Mouse (Mus musculus) heart, embryonic 15.5 days (tissue): ENCODE data around the gene Ilf2. TPM values are rescaled to one million over a fixed set of nuclear protein-coding genes. Genes with fewer than 3 reads are reported as not detected.

Source experiments
- ATAC-seq: fragments of 200-750 bp; cut with Nextera tagmentation; replicated peaks from 2 replicates; pipeline ENCODE4 v1.8.0; 2017; ENCODE audit warnings: low read depth, moderate TSS enrichment; ENCODE audit not compliant: insufficient number of reproducible peaks, insufficient read depth, low FRiP score
- H3K27ac ChIP-seq: fragments of 300-500 bp; sonication (generic); 2 replicates; pipeline ENCODE4 v1.5.1; 2015; ENCODE audit warnings: mild to moderate bottlenecking, inconsistent platforms
- H3K27me3 ChIP-seq: fragments of 300-500 bp; sonication (generic); 2 replicates; pipeline ENCODE4 v1.6.1; 2015; ENCODE audit warnings: inconsistent platforms
- H3K36me3 ChIP-seq: fragments of 300-500 bp; sonication (generic); 2 replicates; pipeline ENCODE4 v1.6.1; 2015; ENCODE audit warnings: mild to moderate bottlenecking, inconsistent platforms
- H3K4me1 ChIP-seq: fragments of 300-500 bp; sonication (generic); replicated peaks from 2 replicates; pipeline ENCODE4 v1.6.1; 2015; ENCODE audit warnings: inconsistent platforms
- H3K4me2 ChIP-seq: fragments of 300-500 bp; sonication (generic); 2 replicates; pipeline ENCODE4 v1.6.1; 2015; ENCODE audit warnings: inconsistent platforms, mild to moderate bottlenecking, moderate library complexity
- H3K4me3 ChIP-seq: fragments of 300-500 bp; sonication (generic); 2 replicates; pipeline ENCODE4 v1.5.1; 2015; ENCODE audit warnings: mild to moderate bottlenecking, inconsistent platforms
- H3K9ac ChIP-seq: fragments of 300-500 bp; sonication (generic); 2 replicates; pipeline ENCODE4 v1.6.1; 2015; ENCODE audit warnings: mild to moderate bottlenecking, inconsistent platforms
- H3K9me3 ChIP-seq: fragments of 300-500 bp; sonication (generic); replicated peaks from 2 replicates; pipeline ENCODE4 v1.6.1; 2016; ENCODE audit warnings: inconsistent platforms
- WGBS: fragments of 180-500 bp; shearing (Covaris S2); methylation state at CpG from one replicate; pipeline ENCODE4 v1.1.7; 2015; ENCODE audit warnings: mixed read lengths; 5-methylcytosine and 5-hydroxymethylcytosine counted together
- polyA plus RNA-seq: library from polyadenylated mRNA; unstranded; fragments of >200 nt; fragmentation: Nextera tagmentation; extraction: Ambion mirVana; gene quantifications from 2 replicates; pipeline ENCODE4 v1.2.1, GENCODE M21; 2015

Gene Ilf2
- polyA plus RNA-seq, 1 experiment from 2014 or later = 97.3 TPM

DNA sequence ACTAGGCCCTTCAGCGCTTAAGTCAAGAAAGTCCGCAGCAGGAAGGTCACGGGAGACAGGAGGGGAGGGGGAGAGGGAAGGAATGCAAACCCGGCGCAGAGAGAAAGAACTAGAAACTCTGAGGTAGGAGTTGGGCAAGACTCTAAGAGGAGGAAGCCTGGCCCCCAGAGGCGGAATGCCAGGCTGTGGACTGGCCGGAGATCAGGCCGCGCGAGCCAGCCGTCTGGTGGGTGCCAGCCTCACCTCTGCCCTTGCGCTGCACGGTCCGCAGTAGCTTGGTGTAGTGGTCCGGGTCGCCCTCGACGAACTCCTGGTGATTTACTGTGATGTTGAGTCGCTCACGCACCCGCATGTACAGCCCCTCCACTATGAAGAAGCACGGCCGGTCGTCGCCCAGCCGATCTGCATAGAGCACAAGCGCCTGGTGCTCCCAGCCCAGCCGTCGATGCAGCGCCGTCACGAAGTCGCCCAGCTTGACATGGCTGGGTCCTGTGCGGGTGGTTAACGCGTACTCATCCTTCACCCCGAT, 11.3 kb upstream of the Ilf2 start:
- no peaks in the 10 kb centered on the region for H3K9me3 ChIP-seq
- WGBS = 14% methylated on average over 37 of the region's 37 CpGs
- 0 out of 2 replicates have a peak, but pooled peaks have one; percentile 8 for ATAC-seq

DNA sequence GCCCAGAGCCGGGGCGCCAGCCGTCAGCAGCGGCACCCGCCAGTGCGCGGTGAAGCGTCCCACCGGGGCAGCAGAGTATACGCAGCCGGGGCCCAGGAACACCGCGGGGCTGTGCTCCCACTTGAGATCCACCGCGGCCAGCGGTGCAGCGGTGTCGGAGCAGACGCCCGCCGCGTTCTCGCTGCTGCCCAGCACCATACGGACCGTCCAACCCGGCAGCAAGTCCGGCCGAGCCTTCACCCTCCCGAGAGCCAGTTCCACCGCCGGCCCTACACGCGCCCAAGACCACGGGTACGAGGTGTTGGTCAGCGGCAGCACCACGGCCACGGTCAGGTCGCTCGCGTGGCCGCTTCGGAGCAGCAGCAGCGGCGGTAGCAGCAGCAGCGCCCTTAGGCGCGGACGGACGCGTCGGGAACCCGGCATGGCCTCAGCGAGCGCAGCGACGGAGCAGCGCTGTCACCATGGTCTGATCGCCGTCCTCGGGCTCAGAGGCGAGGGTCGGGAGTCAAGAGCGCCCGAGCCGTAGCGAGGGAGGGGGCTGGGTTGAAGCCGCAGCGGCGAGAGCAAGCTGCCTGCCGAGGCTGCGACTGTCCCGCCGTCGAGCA, 10.7 kb upstream of the Ilf2 start:
- peak overlapping the region; percentile 50 for H3K27ac ChIP-seq

More for the DNA sequence above, 11.3 kb upstream of the Ilf2 start:
- Histone ChIP-seq H3K4me1 (peaks cover 30% of the 10 kb centered on the region), H3K27me3 (peaks cover 30% of the 10 kb centered on the region), H3K4me3 (peak overlapping the region; percentile 60), H3K36me3 (no peaks in the 10 kb centered on the region), H3K9ac (peak overlapping the region; percentile 63), H3K27ac (peak overlapping the region; percentile 50; the same call in 1 of the 2 replicates), H3K4me2 (peak overlapping the region; percentile 87)

DNA sequence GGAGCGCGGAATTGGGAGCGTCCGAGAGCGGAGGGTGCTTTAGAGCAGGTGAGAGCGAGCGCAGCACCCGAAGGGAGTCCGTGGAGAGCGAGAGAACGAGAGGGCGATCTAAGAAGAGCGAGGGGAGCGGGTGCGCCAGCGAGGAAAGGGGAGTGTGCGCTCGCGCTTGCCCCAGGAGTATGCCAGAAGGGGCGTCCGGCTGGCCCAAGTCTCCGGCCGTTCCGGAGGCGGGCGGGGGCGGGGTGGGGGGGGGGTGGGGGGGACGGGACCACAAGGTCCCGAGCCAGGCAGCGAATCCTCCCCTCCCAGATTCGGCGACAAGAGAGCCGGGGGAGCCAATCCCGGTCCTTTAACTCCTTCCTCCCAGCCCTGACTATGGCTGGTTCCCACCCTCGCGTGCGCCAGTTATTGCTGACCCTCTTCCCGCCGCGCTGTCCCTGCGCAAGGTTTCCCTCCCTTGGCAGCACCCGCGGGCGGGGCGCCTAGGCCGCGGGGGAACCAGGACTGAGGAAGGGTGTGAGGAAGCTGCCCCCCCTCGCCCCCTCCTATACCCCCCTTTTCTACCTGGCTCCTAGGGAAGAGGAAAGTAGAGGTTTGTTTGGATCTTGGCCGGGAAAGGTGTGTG, 10.1 kb upstream of the Ilf2 start, which contains the start of gene Npr1:
Npr1 (minus strand) TSS at position 181 of the 625 bp plus-strand sequence.
- Histone ChIP-seq H3K4me1 (peaks cover 30% of the 10 kb centered on the region), H3K27me3 (peaks cover 30% of the 10 kb centered on the region), H3K36me3 (no peaks in the 10 kb centered on the region), H3K9me3 (no peaks in the 10 kb centered on the region), H3K27ac (peak within 1 kb of the TSS; percentile 50), H3K4me3 (peak within 1 kb of the TSS; percentile 60), H3K9ac (peak within 1 kb of the TSS; percentile 63), H3K4me2 (peak within 1 kb of the TSS; percentile 87)
- WGBS = under 1% methylated on average over 26 of the region's 49 CpGs
- peak; percentile 41 for ATAC-seq

More for the DNA sequence above, 10.7 kb upstream of the Ilf2 start:
- H3K4me2 ChIP-seq = peak overlapping the region; percentile 87
- H3K9me3 ChIP-seq = no peaks in the 10 kb centered on the region
- peak; percentile 35 for ATAC-seq
- peaks cover 30% of the 10 kb centered on the region for H3K4me1 ChIP-seq
- H3K9ac ChIP-seq = peak overlapping the region; percentile 63
- under 1% methylated on average over 75 of the region's 75 CpGs for WGBS
- no peaks in the 10 kb centered on the region for H3K36me3 ChIP-seq
- peak overlapping the region; percentile 60 for H3K4me3 ChIP-seq
- H3K27me3 ChIP-seq = peaks cover 30% of the 10 kb centered on the region

DNA sequence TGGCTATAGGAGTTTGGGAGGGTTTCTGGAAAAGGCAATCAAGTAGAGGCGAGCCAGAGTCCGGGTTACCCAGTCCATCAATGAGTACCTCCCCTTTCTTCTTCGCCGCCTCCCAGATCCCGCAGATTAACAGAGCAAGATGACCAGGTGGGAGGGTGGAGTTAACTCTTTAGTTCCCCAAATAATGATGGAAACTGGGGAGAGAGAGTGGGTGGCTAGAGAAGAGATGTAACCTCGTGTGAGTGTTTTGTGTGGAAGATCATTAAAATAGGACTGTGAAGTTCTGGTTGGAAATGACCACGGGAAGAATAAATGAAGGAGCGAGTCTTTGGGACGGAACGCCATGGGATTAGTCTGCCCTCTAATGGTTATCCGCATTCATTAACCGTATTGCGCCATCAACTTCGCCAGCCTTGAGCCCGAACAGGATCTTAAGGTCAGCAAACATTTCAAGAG, 9.6 kb upstream of the Ilf2 start:
- Histone ChIP-seq H3K4me1 (peaks cover 30% of the 10 kb centered on the region), H3K4me3 (peak overlapping the region; percentile 60), H3K27me3 (peaks cover 25% of the 10 kb centered on the region), H3K9ac (peak overlapping the region; percentile 63; the same call in 1 of the 2 replicates), H3K9me3 (no peaks in the 10 kb centered on the region), H3K4me2 (peak overlapping the region; percentile 87), H3K36me3 (no peaks in the 10 kb centered on the region), H3K27ac (peak overlapping the region; percentile 29; the same call in 1 of the 2 replicates)
- WGBS = under 1% methylated on average over 15 of the region's 15 CpGs
- ATAC-seq = peak; percentile 27

DNA sequence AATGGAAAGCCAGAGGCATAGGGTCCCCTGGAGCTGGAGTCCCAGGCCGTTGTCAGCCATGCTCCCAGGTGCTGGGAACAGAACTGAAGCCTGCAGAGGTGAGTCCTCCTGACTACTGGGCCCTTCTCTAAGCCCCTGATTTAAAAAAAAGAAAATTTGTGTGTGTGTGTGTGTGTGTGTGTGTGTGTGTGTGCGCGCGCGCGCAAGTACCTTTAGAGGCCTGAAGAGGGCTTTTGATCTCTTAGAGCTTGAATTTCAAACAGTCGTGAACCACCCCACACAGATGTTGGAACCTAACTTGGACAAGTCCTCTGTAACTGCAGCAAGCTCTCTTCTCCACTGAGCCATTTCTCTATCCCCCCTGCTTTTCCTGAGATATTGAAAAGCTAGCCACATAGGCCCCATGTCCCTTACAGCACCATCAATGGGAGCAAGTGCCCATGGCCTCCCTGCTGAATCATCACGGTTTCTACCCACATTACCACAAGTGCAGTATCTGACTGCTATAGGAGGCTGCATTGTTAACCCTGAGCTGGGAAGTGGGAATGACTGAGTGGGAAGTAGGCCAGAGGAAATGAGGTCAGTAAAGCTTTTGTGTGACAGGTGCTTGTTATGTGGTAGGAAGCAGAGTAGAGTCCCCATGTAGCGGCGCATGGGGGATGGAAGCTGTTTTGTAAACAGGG, 8.2 kb upstream of the Ilf2 start:
- peaks cover 23% of the 10 kb centered on the region for H3K27me3 ChIP-seq
- WGBS = 91% methylated on average over 10 of the region's 10 CpGs

DNA sequence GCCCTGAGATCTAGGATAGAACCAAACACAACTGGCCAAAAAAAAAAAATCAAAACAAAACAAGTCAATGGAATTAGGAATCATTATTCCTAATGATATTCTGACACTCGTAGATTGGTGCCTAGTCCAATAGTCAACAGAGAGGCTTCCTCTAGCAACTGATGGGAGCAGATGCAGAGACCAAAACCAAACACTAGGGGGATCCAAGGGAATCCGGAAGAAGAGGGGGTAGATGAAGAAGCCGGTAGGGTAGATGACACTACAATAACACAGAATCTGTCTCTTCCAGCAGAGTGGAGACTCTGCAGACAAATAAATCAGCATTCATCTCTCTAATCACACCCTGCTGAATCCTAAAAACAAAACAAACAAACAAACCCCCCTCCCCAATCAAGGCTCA, 3.7 kb upstream of the Ilf2 start:
- no peak overlapping the region for H3K27ac ChIP-seq
- no peak overlapping the region for H3K9ac ChIP-seq
- no peaks in the 10 kb centered on the region for H3K9me3 ChIP-seq
- H3K36me3 ChIP-seq = no peaks in the 10 kb centered on the region
- H3K4me1 ChIP-seq = peaks cover 6% of the 10 kb centered on the region
- ATAC-seq = no peak
- H3K4me3 ChIP-seq = no peak overlapping the region
- no peak overlapping the region for H3K4me2 ChIP-seq
- WGBS = 27% methylated on average over 3 of the region's 3 CpGs
- 0 out of 2 replicates have a peak, but pooled peaks cover 4% of the 10 kb centered on the region for H3K27me3 ChIP-seq

More for the DNA sequence above, 8.2 kb upstream of the Ilf2 start:
- ATAC-seq = no peak
- H3K4me3 ChIP-seq = no peak overlapping the region
- H3K9ac ChIP-seq = no peak overlapping the region
- no peak overlapping the region for H3K4me2 ChIP-seq
- no peak overlapping the region for H3K27ac ChIP-seq
- H3K36me3 ChIP-seq = no peaks in the 10 kb centered on the region
- no peaks in the 10 kb centered on the region for H3K9me3 ChIP-seq
- peaks cover 25% of the 10 kb centered on the region for H3K4me1 ChIP-seq

DNA sequence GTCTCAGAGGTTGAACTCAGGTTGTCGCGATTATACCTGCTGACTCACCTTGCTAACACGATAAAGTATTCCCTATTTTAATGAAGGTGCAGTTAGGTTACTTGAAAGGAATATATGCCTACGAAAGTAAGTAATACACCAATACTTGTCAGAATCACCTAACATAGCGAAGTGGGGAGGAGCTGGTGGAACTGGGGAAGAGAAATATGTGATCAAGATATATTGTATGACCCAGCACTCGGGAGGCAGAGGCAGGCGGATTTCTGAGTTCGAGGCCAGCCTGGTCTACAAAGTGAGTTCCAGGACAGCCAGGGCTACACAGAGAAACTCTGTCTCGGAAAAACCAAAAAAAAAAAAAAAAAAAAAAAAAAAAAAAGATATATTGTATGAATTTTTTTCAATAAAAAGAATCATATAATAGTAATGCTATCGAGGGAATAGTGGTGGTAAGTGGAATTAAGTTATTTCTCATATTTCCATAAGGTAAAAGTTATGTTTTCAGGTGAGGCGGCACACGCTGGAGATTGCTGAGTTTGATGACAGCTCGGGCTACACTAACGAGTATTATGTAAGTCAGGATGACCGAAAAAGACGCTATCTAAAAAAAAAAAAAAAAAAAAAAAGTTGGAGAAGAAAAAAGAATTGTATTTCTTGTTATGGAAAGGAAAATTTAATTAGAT, 635 bp upstream of the Ilf2 start:
- ATAC-seq = no peak
- 37% methylated on average over 16 of the region's 16 CpGs for WGBS
- H3K4me3 ChIP-seq = peak overlapping the region; percentile 86
- H3K36me3 ChIP-seq = peaks cover 20% of the 10 kb centered on the region; the same call in 1 of the 2 replicates
- H3K27me3 ChIP-seq = no peaks in the 10 kb centered on the region
- no peaks in the 10 kb centered on the region for H3K9me3 ChIP-seq
- peaks cover 9% of the 10 kb centered on the region for H3K4me1 ChIP-seq
- H3K4me2 ChIP-seq = peak overlapping the region; percentile 47
- H3K27ac ChIP-seq = no peak overlapping the region
- no peak overlapping the region for H3K9ac ChIP-seq

DNA sequence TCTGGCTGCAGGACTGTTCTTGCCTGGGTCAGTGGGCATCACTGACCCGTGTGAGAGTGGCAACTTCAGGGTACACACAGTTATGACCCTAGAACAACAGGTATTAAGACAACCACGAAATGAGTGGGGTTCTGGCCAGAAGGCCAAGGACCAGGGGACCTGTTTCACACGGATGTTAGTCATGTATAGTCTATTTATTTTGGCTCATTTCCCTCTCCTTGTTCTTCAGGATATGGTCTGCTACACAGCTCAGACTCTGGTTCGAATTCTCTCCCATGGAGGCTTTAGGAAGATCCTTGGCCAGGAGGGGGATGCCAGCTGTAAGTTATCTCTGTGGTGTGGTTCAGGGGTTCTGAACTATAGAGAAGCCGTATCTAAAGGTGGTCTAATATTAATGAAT, 11.1 kb downstream of the Ilf2 start:
- H3K27me3 ChIP-seq = no peaks in the 10 kb centered on the region
- H3K36me3 ChIP-seq = peaks cover 68% of the 10 kb centered on the region
- no peak overlapping the region for H3K9ac ChIP-seq
- H3K4me3 ChIP-seq = no peak overlapping the region
- 67% methylated on average over 5 of the region's 5 CpGs for WGBS
- no peak overlapping the region for H3K4me2 ChIP-seq
- no peak for ATAC-seq
- H3K4me1 ChIP-seq = peaks cover 6% of the 10 kb centered on the region
- no peaks in the 10 kb centered on the region for H3K9me3 ChIP-seq
- H3K27ac ChIP-seq = no peak overlapping the region

DNA sequence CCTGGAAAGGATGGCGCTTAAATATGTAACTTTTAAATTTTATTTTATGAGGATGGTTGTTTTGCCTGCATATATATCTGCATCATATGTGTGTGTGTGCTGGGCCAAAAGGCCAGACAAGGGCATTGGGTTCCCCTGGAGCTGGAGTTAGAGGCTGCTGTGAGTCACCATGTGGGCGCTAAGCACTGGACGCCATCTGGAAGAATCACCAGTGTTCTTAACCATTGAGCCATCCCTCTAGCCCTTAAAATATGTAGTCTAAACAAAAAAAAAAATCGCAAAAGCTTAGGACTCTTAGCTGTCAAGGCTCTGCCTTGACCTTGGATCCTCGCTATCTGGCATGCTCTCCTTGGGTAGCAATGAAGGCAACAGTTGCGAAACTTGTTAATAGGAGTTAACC, 12.7 kb downstream of the Ilf2 start:
- Histone ChIP-seq H3K9ac (no peak overlapping the region), H3K4me1 (peaks cover 6% of the 10 kb centered on the region), H3K27ac (no peak overlapping the region), H3K36me3 (peaks cover 54% of the 10 kb centered on the region), H3K4me3 (no peak overlapping the region), H3K9me3 (no peaks in the 10 kb centered on the region), H3K27me3 (no peaks in the 10 kb centered on the region), H3K4me2 (no peak overlapping the region)
- no peak for ATAC-seq
- WGBS = 85% methylated on average over 6 of the region's 6 CpGs

DNA sequence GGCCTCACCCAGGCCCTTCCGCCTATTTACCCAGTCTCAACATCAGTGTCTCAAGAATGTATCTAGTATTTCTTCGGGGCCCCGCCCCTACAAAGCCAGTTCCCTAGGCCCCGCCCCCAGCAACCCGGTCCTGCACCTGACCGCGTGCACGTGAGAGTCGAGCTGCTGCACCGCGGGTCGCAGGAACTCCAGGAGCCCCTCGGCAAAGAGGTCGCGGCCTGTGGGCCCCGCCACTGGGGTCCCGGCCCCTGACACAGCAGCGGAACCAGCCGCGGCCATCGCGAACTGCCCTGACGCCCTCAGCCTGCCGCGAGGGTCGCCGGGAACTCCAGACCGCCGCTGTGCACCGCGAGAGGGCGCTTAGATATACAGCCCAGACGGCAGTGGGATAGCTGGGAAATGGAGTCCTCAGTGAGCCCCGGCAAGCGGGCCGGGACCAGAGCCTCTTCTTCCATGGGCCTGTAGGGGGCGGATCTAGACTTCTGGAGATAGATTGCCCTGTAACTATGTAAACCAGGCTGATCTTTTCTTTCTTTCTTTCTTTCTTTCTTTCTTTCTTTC, 14.8 kb downstream of the Ilf2 start, which contains the start of gene Snapin:
Snapin (minus strand) TSS at position 338 of the 561 bp plus-strand sequence.
- Histone ChIP-seq H3K36me3 (peaks cover 34% of the 10 kb centered on the region), H3K4me3 (peak within 1 kb of the TSS; percentile 94), H3K9me3 (no peaks in the 10 kb centered on the region), H3K27ac (peak within 1 kb of the TSS; percentile 85), H3K4me1 (peaks cover 6% of the 10 kb centered on the region), H3K9ac (peak within 1 kb of the TSS; percentile 87), H3K4me2 (peak within 1 kb of the TSS; percentile 66), H3K27me3 (no peaks in the 10 kb centered on the region)
- ATAC-seq = peak; percentile 97
- under 1% methylated on average over 37 of the region's 37 CpGs for WGBS
